Mouse (Mus musculus) lung, postnatal 10 days (tissue): ENCODE data around the gene Sertad4.

ENCODE experiments used
- DNase-seq: peaks from one replicate; pipeline ENCODE4 v3.0.0; 2021

Sertad4 gene

GRCm38 (mm10) chr1:192855474-192856230, at the start of gene Sertad4:
Gene Sertad4 (minus strand): TSS chr1:192855756.
- peak; percentile 70 for DNase-seq

- no peak for DNase-seq
Observed at GRCm38 (mm10) chr1:192901516-192901915, 46.0 kb upstream of the Sertad4 start.

GRCm38 (mm10) chr1:192900913-192901312, 45.4 kb upstream of the Sertad4 start:
- no peak for DNase-seq

GRCm38 (mm10) chr1:192898742-192899141, 43.2 kb upstream of the Sertad4 start:
- no peak for DNase-seq

- DNase-seq: peak; percentile 28
Observed at GRCm38 (mm10) chr1:192897218-192897617, 41.7 kb upstream of the Sertad4 start.

- no peak for DNase-seq
Observed at GRCm38 (mm10) chr1:192896076-192896475, 40.5 kb upstream of the Sertad4 start.

GRCm38 (mm10) chr1:192890716-192891115, 35.2 kb upstream of the Sertad4 start:
- DNase-seq: no peak

- no peak for DNase-seq
Observed at GRCm38 (mm10) chr1:192882617-192883295, 27.2 kb upstream of the Sertad4 start.

GRCm38 (mm10) chr1:192880130-192880529, 24.6 kb upstream of the Sertad4 start:
- DNase-seq: no peak

GRCm38 (mm10) chr1:192879086-192879580, 23.6 kb upstream of the Sertad4 start:
- no peak for DNase-seq

- no peak for DNase-seq
Observed at GRCm38 (mm10) chr1:192872841-192873240, 17.3 kb upstream of the Sertad4 start.

GRCm38 (mm10) chr1:192869761-192870160, 14.2 kb upstream of the Sertad4 start:
- no peak for DNase-seq

GRCm38 (mm10) chr1:192864440-192864839, 8.9 kb upstream of the Sertad4 start:
- DNase-seq: no peak

- DNase-seq: no peak
Observed at GRCm38 (mm10) chr1:192861305-192861960, 5.9 kb upstream of the Sertad4 start.

- DNase-seq: no peak
Observed at GRCm38 (mm10) chr1:192860273-192860672, 4.7 kb upstream of the Sertad4 start.

- DNase-seq: no peak
Observed at GRCm38 (mm10) chr1:192857582-192857981, 2.0 kb upstream of the Sertad4 start.

GRCm38 (mm10) chr1:192856931-192857330, 1.4 kb upstream of the Sertad4 start:
- DNase-seq: no peak

- peak; percentile 18 for DNase-seq
Observed at GRCm38 (mm10) chr1:192856411-192856810, 855 bp upstream of the Sertad4 start.

- peak; percentile 54 for DNase-seq
Observed at GRCm38 (mm10) chr1:192854819-192855271, 711 bp downstream of the Sertad4 start.

GRCm38 (mm10) chr1:192853988-192854818, 1.4 kb downstream of the Sertad4 start:
- DNase-seq: no peak

- DNase-seq: no peak
Observed at GRCm38 (mm10) chr1:192853429-192853828, 2.1 kb downstream of the Sertad4 start.

- DNase-seq: no peak
Observed at GRCm38 (mm10) chr1:192852047-192852446, 3.5 kb downstream of the Sertad4 start.

GRCm38 (mm10) chr1:192851640-192852039, 3.9 kb downstream of the Sertad4 start:
- peak; percentile 57 for DNase-seq
